Mouse (Mus musculus): ENCODE data around the gene Apobec2. TPM values are rescaled to one million over a fixed set of nuclear protein-coding genes. Genes with fewer than 3 reads are reported as not detected.

Gene Apobec2
- polyA plus RNA-seq, 1 experiment from 2014 or later: 0.19 TPM

DNA sequence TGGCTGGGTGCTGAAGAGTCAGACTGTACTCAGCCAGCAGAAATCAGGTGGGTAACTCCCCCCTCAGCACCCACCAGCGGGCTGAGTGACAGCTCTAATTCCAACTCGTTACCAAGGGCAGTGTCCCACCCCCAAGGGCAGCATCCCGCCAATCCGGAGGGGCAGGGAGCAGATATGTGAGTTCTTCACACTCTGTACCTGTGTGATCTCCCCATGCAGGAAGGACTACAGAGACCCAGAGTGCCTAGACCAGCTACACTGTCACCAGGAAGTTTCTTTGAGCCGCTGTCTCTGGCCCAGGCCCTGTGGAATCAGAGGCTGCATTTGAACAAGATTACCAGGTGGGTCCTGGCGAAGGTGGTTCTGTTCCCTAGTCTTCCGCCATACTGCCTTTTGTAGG lies 21.5 kb upstream of the Apobec2 start:
- H3K27ac ChIP-seq (replicated peaks): no peak overlapping the region
- no peak overlapping the region for H3K9ac ChIP-seq (replicated peaks)
- H3K4me2 ChIP-seq (replicated peaks): no peak overlapping the region
- no peaks in the 10 kb centered on the region for H3K27me3 ChIP-seq
- H3K36me3 ChIP-seq: no peaks in the 10 kb centered on the region
- WGBS: 61% methylated on average over 7 of the region's 7 CpGs
- H3K4me1 ChIP-seq: peaks cover 5% of the 10 kb centered on the region; the same call in 1 of the 2 replicates
- ATAC-seq (replicated peaks): no peak
- H3K9me3 ChIP-seq: no peaks in the 10 kb centered on the region
- no peak overlapping the region for H3K4me3 ChIP-seq

DNA sequence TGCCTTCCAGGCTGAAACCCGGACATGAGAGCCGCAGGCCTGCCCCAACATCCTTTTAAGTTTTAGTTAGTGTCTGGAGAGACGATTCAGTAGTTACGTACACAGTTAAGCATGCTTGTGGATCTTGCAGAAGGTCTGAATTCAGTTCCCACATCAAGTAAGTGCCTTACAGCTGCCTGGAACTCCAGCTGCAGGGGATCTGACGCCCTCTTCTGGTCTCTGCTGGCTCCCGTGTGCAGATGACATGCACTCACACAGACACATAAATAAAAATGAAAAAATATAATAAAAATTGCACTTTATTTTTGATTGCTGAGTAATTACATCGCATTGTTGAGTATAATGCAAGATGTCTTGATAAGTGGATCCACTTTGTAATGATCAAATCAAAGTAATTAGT lies 20.8 kb upstream of the Apobec2 start:
- ATAC-seq (replicated peaks): no peak
- H3K4me2 ChIP-seq (replicated peaks): no peak overlapping the region
- no peak overlapping the region for H3K4me3 ChIP-seq
- 79% methylated on average over 7 of the region's 7 CpGs for WGBS
- H3K27ac ChIP-seq (replicated peaks): no peak overlapping the region
- peaks cover 5% of the 10 kb centered on the region; the same call in 1 of the 2 replicates for H3K4me1 ChIP-seq
- no peaks in the 10 kb centered on the region for H3K36me3 ChIP-seq
- H3K27me3 ChIP-seq: no peaks in the 10 kb centered on the region
- H3K9me3 ChIP-seq: no peaks in the 10 kb centered on the region
- no peak overlapping the region for H3K9ac ChIP-seq (replicated peaks)

DNA sequence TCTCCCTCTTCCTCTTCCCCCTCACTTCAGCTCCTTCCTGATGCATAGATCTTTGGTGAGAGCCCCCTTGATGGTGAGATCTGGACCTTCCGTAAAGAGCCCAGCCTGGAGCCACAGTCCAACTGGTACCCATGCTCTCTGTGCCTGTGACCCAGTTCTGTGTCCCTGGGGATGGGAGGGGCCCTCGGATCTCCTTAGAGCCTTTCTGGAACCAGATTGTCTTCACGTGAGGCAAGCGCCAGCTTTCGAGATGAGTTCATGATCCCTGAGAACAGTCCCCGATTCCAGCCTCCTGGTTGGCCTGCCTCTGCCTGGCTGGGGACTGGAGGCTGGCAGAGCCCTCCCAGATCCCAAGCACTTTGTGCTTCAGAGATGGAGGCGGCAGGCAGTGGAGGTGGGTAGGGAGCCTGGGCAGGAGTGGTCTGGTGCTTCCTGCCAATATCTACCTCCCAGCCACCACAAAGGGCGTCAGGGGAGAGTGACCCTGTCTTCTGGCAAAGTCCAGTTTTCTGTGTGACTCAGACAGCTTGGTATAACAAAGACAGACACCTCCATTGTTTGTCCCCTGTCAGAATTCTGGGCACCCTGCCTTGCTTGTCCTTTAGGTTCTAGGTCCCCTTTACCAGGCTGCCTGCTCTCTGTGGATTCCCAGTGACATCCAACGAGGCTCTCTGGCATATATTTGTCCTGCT lies 19.2 kb upstream of the Apobec2 start:
- peaks cover 5% of the 10 kb centered on the region; the same call in 1 of the 2 replicates for H3K4me1 ChIP-seq
- ATAC-seq (replicated peaks): no peak
- H3K4me2 ChIP-seq (replicated peaks): no peak overlapping the region
- no peak overlapping the region for H3K4me3 ChIP-seq
- H3K36me3 ChIP-seq: no peaks in the 10 kb centered on the region
- WGBS: 51% methylated on average over 9 of the region's 9 CpGs
- no peaks in the 10 kb centered on the region for H3K27me3 ChIP-seq
- H3K27ac ChIP-seq (replicated peaks): no peak overlapping the region
- no peak overlapping the region for H3K9ac ChIP-seq (replicated peaks)
- no peaks in the 10 kb centered on the region for H3K9me3 ChIP-seq

GRCm38 (mm10) chr17:48451353-48451675 lies 18.6 kb upstream of the Apobec2 start, which contains the start of gene Tspo2:
TSS of gene Tspo2 (minus strand) at chr17:48451522.
- Histone ChIP-seq H3K36me3 (no peaks in the 10 kb centered on the region), H3K4me3 (no peak within 1 kb of the TSS), H3K27ac (replicated peaks) (no peak within 1 kb of the TSS), H3K4me1 (peaks cover 5% of the 10 kb centered on the region; the same call in 1 of the 2 replicates), H3K27me3 (no peaks in the 10 kb centered on the region), H3K9me3 (no peaks in the 10 kb centered on the region), H3K4me2 (replicated peaks) (no peak within 1 kb of the TSS), H3K9ac (replicated peaks) (no peak within 1 kb of the TSS)
- no peak for ATAC-seq (replicated peaks)
- WGBS: 66% methylated on average over 7 of the region's 7 CpGs

DNA sequence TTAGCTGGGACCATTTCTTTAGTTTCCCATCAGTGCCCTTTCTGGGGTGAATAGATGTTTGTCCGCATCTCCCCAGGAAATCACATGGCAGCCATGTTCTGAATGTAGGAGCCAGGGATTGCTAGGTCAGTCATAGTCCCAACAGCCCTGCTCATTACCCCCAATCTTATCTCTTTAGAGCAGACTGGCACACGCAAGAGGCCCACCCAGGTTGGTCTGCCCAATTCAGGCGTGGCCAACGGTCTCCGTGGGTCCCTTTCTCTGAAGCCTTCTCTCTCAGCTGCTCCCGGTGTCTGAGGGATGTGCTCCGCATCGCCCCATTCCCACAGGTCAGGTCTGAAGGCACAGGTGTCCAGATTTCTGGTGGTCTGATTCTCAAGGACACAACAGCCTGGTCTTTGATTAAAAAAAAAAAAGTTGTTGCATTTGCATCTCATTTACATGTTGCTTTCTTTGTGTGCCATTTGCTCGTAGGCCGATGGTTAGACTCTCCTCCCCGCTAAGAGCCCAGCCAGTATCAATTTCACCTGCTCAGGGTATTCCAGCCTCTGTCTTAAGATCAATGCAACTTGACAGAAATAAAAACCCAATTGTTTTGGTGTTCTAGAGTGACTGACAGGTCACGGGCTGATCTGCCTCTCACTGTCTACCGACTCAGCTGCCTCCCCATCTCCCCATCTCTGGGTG lies 18.1 kb upstream of the Apobec2 start:
- H3K9ac ChIP-seq (replicated peaks): no peak overlapping the region
- H3K4me2 ChIP-seq (replicated peaks): no peak overlapping the region
- peaks cover 5% of the 10 kb centered on the region; the same call in 1 of the 2 replicates for H3K4me1 ChIP-seq
- no peaks in the 10 kb centered on the region for H3K36me3 ChIP-seq
- H3K27me3 ChIP-seq: no peaks in the 10 kb centered on the region
- no peak for ATAC-seq (replicated peaks)
- 70% methylated on average over 13 of the region's 13 CpGs for WGBS
- no peak overlapping the region for H3K4me3 ChIP-seq
- H3K9me3 ChIP-seq: no peaks in the 10 kb centered on the region
- H3K27ac ChIP-seq (replicated peaks): no peak overlapping the region

GRCm38 (mm10) chr17:48447675-48448074 lies 14.9 kb upstream of the Apobec2 start:
- H3K9ac ChIP-seq (replicated peaks): no peak overlapping the region
- H3K4me2 ChIP-seq (replicated peaks): no peak overlapping the region
- H3K4me1 ChIP-seq: peaks cover 5% of the 10 kb centered on the region; the same call in 1 of the 2 replicates
- no peak overlapping the region for H3K4me3 ChIP-seq
- H3K27me3 ChIP-seq: no peaks in the 10 kb centered on the region
- H3K9me3 ChIP-seq: no peaks in the 10 kb centered on the region
- no peaks in the 10 kb centered on the region for H3K36me3 ChIP-seq
- no peak for ATAC-seq (replicated peaks)
- WGBS: 80% methylated on average over 8 of the region's 8 CpGs
- no peak overlapping the region for H3K27ac ChIP-seq (replicated peaks)

- H3K36me3 ChIP-seq: no peaks in the 10 kb centered on the region
- no peak overlapping the region for H3K9ac ChIP-seq (replicated peaks)
- 46% methylated on average over 16 of the region's 16 CpGs for WGBS
- no peak overlapping the region for H3K4me2 ChIP-seq (replicated peaks)
- no peak overlapping the region for H3K27ac ChIP-seq (replicated peaks)
- H3K9me3 ChIP-seq: no peaks in the 10 kb centered on the region
- H3K27me3 ChIP-seq: no peaks in the 10 kb centered on the region
- H3K4me1 ChIP-seq: no peaks in the 10 kb centered on the region
- ATAC-seq (replicated peaks): no peak
- H3K4me3 ChIP-seq: no peak overlapping the region
Observed at GRCm38 (mm10) chr17:48443542-48444145, 10.9 kb upstream of the Apobec2 start.

DNA sequence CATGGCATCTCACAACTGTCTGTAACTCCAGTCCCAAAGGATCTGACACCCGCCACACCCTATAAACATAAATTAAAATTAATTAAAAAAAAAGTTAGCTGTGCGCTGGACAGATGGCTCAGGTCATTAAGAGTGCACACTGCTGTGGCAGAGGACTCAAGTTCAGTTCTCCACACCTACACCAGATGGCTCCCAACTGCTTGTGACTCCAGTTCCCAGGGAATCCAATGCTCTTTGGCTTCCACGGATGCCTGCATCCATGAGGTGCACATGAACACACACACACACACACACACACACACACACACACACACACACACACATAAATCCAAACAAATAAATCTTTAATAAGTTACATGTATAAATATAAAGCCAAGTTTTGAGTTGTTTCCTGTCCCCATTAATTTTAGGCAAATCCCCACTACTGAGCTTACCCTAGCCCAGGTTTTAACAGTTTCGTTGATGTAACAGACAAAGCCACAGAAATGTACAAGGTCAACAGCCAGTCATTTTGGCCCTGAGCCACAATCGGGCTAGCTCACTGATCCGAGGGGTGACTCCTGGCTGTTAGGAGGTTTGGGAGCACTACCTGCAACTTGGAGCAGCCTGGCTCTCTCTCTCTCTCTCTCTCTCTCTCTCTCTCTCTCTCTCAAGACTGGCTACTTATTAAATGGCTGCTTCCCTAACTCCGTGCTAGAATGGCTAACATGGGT lies 10.2 kb upstream of the Apobec2 start:
- Histone ChIP-seq H3K27me3 (no peaks in the 10 kb centered on the region), H3K4me1 (no peaks in the 10 kb centered on the region), H3K36me3 (no peaks in the 10 kb centered on the region), H3K9ac (replicated peaks) (no peak overlapping the region), H3K4me3 (no peak overlapping the region), H3K27ac (replicated peaks) (no peak overlapping the region), H3K4me2 (replicated peaks) (no peak overlapping the region), H3K9me3 (no peaks in the 10 kb centered on the region)
- WGBS: 66% methylated on average over 7 of the region's 7 CpGs
- no peak for ATAC-seq (replicated peaks)

DNA sequence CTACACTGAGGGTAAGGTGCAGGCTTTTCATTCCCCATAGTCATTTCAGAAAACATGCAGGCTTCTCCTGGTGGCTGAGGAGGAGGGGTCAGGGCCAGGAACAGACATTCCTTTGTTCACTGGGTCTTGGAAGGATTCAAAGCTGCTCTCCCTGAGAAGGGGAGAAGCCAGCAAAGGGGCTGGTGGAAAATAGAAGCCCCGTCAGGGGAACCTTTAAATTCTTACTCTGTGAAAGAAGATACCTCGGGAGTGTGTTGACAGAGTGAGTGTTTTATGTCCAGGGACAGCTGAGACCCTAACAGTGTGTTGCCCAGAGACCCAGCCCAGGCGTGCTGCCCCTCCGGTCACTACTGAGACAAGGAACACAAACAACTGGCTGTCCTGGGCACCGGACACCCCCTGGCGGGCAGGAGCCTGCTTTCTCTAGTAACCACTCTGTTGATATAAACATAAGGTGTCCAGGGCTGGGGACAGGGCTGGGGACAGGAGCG lies 4.7 kb upstream of the Apobec2 start:
- H3K9ac ChIP-seq (replicated peaks): no peak overlapping the region
- no peaks in the 10 kb centered on the region for H3K27me3 ChIP-seq
- H3K36me3 ChIP-seq: no peaks in the 10 kb centered on the region
- WGBS: 25% methylated on average over 7 of the region's 7 CpGs
- no peak overlapping the region for H3K27ac ChIP-seq (replicated peaks)
- H3K4me2 ChIP-seq (replicated peaks): no peak overlapping the region
- no peak overlapping the region for H3K4me3 ChIP-seq
- H3K9me3 ChIP-seq: no peaks in the 10 kb centered on the region
- peaks cover 6% of the 10 kb centered on the region; the same call in 1 of the 2 replicates for H3K4me1 ChIP-seq
- ATAC-seq (replicated peaks): peak; percentile 36; the same call in 1 of the 2 replicates

DNA sequence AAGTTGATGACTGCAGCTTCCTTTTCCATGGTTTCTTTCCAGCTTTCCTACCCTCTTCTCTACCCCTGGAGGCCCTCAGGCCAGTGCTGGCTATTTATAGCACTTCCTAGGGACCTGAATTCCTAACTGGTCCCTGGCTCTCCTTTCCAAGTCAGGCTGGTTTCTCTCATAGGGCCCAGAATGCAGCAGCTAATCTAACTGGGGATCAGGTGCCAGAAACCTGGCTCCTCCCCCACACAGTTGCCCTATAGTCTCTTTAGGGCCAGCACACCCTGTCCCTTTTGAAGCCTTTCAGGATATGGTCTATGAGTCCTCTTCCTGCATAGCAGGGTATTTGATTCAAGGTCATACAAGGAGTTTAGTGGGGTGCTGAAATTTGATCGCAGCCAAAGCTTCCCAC lies 3.8 kb upstream of the Apobec2 start:
- Histone ChIP-seq H3K27ac (replicated peaks) (no peak overlapping the region), H3K9me3 (no peaks in the 10 kb centered on the region), H3K4me2 (replicated peaks) (no peak overlapping the region), H3K9ac (replicated peaks) (no peak overlapping the region), H3K4me3 (no peak overlapping the region), H3K4me1 (peaks cover 6% of the 10 kb centered on the region; the same call in 1 of the 2 replicates), H3K36me3 (no peaks in the 10 kb centered on the region), H3K27me3 (no peaks in the 10 kb centered on the region)
- ATAC-seq (replicated peaks): no peak
- WGBS: 44% methylated on average over 1 of the region's 1 CpGs

- ATAC-seq (replicated peaks): no peak
Observed at GRCm38 (mm10) chr17:48434479-48434878, 1.7 kb upstream of the Apobec2 start.

More at GRCm38 (mm10) chr17:48434479-48434878, 1.7 kb upstream of the Apobec2 start:
- no peaks in the 10 kb centered on the region for H3K36me3 ChIP-seq
- H3K4me1 ChIP-seq: peaks cover 6% of the 10 kb centered on the region; the same call in 1 of the 2 replicates
- no peaks in the 10 kb centered on the region for H3K27me3 ChIP-seq
- no peak overlapping the region for H3K4me3 ChIP-seq
- no peak overlapping the region for H3K4me2 ChIP-seq (replicated peaks)
- H3K9ac ChIP-seq (replicated peaks): no peak overlapping the region
- no peak overlapping the region for H3K27ac ChIP-seq (replicated peaks)
- no peaks in the 10 kb centered on the region for H3K9me3 ChIP-seq
- WGBS: 76% methylated on average over 5 of the region's 5 CpGs

Data from forebrain, embryonic 15.5 days (tissue).